Mouse (Mus musculus) regulatory T cell (primary cell): ENCODE measurements around the gene Vnn1.

Source experiments
- in situ Hi-C: fragments of 300-600 bp; cut with MboI, MseI; formaldehyde crosslinking; loops from one replicate; pipeline ENCODE4 v1.15.1; 2025; ENCODE audit warnings: high pct_unique_total_duplicates

Vnn1 gene

DNA sequence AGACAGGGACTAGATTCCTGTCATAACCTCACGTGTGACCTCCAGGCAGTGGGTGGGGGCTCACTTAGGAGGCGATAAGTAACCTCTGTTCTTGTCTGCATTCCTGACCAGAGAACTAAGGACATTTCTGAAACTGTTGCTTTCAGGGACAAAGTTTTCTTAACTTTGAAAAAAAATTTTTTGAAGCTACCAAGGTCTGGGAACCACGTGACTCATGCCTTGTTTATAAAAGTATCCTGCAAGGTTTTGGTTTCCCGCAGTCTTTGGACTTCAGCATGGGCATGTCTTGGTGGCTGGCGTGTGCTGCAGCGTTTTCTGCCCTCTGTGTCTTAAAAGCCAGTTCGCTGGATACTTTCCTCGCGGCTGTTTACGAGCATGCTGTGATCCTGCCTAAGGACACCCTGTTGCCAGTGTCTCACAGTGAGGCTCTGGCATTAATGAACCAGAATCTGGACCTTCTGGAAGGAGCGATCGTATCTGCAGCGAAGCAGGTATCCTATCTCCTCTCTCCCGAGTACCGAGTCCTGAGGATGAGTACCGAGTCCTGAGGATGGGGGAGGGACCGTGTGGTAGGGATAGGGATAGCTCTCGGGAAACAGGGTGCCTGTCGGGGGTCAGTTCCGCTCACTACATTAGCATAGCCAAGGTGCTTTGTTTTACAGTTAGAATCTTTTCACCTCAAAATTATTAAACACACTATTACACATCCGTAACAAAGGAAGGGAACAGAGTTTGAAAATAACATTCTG is at the start of gene Vnn1:
Gene Vnn1 (plus strand): TSS at position 88 of the 749 bp plus-strand sequence.
- in situ Hi-C loops = no loop called here

GRCm38 (mm10) chr10:23851228-23851912 is 43.1 kb upstream of the Vnn1 start, which contains the start of gene Vnn3:
Vnn3 (plus strand) TSS chr10:23851462.
- in situ Hi-C loops = no loop called here

- in situ Hi-C loops = no loop called here
Observed at GRCm38 (mm10) chr10:23852096-23852495, 42.4 kb upstream of the Vnn1 start.

DNA sequence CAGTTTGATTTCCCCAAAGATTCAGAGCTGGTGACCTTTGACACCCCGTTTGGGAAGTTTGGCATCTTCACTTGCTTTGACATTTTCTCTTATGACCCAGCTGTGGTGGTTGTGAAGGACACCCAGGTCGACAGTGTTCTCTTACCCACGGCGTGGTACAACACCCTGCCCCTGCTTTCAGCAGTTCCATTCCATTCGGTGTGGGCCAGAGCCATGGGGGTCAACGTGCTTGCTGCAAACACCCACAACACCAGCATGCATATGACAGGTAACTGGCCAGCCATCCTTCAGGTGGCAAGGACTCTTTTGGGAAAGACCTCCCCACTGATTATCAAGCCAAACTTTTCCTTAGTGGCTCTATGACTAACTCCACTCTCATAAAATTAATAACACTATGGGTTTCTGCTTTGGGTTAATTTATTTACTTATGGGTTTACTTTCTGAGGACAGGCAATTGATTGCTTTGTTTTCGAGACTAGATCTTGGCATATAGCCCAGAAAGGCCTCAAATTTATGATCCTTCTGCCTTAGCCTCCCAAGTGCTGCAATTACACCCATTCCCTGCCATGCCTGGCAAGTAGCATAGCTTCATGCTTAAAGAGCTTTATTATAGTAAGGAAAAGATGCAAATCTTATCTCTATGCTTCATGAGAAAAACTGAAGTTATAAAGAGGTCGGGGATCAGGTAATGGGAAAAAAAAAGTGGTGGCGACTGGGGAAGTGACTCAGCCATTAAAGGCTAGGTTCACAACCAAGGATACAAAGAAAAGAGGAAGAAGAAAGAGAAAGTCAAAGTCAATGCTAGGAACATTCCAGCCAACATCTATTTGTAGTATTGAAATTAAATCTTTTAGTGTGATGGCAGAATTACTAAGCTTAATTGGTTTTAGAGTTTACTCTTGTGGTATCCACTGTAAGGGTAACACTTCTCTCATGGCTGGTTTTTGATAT is 29.9 kb upstream of the Vnn1 start:
- in situ Hi-C loops = no loop called here

DNA sequence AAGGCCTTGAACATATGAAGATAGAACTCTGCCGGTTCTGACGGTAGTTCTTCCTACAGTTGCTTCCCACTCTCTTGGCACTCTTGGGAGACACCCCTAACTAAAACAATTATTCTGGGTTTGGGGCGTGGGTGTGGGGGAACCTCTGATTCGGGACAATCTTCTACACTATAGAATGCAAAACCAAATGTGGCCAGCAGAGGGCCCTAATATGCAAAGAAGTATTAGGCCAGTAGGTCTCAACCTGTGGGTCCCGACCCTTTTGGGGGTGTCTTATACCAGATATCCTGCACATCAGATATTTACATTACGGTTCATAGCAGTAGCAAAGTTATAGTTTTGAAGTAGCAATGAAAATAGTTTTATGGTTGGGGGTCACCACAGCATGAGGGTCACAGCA is 13.8 kb upstream of the Vnn1 start:
- in situ Hi-C loops = no loop called here

GRCm38 (mm10) chr10:23884910-23885309 is 9.6 kb upstream of the Vnn1 start:
- in situ Hi-C loops = no loop called here

DNA sequence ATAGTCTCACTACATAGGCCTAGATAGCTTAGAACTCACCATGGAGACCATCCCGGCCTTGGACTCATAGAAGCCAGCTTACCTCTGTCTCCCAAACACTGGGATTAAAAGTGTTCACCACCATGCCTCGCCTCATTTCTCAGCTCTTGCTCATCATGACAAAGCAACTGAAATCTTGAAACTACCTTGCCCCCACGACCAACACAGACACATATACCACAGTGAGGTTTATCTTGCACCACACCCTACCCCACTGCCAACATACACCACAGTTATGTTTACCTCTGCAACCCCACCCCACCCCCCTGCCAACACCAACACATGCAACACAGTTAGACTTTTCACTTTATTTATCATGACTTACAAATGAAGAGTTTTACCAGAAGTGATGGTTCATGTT is 8.4 kb upstream of the Vnn1 start:
- in situ Hi-C loops = no loop called here

- in situ Hi-C loops = no loop called here
Observed at GRCm38 (mm10) chr10:23892987-23893386, 1.5 kb upstream of the Vnn1 start.

DNA sequence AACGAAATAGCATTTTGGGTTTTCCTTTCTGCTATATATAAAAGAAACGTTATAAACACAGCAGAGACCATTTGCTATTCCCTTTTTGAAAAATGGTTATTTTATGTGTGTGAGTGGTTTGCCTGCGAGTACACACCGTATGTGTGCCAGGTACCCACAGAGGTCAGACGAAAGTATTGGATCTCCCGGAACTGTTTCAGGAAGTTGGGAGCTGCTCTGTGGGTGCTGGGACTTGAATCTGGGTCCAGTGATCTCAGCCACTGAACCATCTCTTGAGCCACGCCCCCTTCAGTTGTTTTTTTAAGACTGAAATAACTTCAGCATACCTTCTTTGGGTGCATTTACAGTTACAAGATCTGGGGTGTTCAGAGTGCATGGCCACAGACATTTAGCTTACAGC is 888 bp downstream of the Vnn1 start:
- in situ Hi-C loops = no loop called here

- in situ Hi-C loops = no loop called here
Observed at GRCm38 (mm10) chr10:23901119-23901518, 6.6 kb downstream of the Vnn1 start.

DNA sequence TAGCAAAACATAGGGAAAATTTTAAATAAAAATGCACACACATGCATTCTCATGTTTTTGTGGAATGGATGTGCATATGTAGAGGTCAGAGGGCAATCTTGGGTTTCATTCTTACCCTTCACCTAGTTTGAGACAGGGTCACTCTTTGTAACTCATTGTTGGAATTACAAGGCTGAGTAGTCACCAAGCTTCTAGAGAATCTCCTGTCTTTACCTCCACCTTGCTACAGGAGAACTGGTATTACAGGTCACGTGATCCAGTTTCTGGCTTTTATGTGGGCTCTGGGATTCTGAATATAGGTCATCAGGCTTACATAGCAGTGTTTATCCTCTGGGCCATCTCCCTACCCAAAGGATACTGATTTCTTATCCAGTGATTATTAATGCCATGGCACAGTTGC is 11.2 kb downstream of the Vnn1 start:
- in situ Hi-C loops = no loop called here

- in situ Hi-C loops = no loop called here
Observed at GRCm38 (mm10) chr10:23920056-23920455, 25.6 kb downstream of the Vnn1 start, which contains the start of gene Taar1. Taar1 (plus strand) TSS chr10:23920356.

DNA sequence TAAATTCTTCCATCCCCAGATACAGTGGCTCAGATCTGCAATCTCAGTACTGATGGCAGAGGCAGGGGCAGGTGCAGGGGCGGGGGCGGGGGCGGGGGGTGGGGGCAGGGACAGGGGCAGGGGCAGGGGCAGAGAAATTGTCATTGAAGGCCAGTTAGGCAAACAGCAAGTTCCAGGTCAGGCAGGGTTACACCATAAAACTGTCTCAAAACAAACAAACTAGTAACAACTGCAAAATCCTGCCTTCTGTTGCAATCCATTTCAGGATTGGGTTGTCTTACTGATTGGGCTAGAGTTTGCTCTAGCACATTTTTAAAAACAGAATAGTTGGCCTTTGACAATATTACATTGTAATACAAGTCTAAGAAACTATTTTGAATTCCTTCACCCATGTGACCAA is 28.0 kb downstream of the Vnn1 start:
- in situ Hi-C loops = no loop called here

- in situ Hi-C loops = no loop called here
Observed at GRCm38 (mm10) chr10:23923941-23924340, 29.5 kb downstream of the Vnn1 start.

GRCm38 (mm10) chr10:23937613-23938012 is 43.1 kb downstream of the Vnn1 start:
- in situ Hi-C loops = no loop called here

- in situ Hi-C loops = no loop called here
Observed at GRCm38 (mm10) chr10:23938312-23938711, 43.8 kb downstream of the Vnn1 start, which contains the start of gene Taar2. Taar2 (plus strand) TSS chr10:23938572.

DNA sequence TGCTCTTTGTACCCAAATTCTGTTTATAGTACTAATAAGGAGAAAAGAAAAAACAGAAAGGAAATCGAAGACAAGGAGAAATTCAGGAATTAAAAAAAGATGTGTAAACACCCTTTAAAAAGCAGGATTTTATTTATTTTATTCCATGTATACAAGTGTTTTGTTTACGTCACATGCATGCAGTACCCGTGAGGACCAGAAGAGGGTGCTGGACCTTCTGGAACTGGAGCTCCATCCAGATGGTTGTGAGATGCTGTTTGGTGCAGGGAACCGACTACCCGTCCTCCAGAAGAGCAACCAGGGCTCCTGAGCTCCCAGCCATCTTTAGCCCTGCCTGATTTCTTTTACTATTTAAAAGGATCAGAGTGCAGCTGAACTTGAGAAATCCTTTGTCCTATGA is 48.0 kb downstream of the Vnn1 start:
- in situ Hi-C loops = no loop called here

DNA sequence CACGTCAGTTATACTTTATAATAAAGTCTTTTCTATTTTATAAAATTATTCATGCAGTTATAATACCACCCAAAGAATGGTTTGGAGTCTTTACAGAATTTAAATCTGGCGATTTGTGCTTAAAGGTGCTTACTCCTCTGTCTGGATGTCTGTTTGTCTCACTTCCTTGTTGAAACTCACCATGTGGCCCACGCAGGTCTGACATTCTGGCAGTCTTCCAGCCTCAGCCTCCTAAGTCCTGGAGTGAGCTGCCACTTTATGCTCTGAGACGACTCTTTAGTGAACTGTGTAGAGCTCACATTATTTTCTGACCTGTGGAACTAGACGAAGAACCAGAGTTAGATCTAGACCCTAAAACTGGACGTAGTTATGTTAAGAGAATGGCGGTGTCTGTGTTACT is 53.5 kb downstream of the Vnn1 start:
- in situ Hi-C loops = no loop called here

DNA sequence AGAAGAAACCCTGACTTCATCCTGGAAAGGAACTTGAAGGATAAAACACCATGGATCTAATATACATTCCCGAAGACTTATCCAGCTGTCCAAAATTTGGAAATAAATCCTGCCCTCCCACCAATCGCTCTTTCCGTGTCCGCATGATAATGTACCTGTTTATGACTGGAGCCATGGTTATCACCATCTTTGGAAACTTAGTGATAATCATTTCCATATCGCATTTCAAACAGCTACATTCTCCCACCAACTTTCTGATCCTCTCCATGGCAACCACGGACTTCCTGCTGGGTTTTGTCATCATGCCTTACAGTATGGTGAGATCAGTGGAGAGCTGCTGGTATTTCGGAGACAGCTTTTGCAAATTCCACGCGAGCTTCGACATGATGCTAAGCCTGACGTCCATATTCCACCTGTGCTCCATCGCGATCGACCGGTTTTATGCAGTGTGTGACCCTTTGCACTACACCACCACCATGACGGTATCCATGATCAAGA is 55.1 kb downstream of the Vnn1 start, which contains the start of gene Taar3:
Gene Taar3 (plus strand): TSS at position 51 of the 498 bp plus-strand sequence.
- in situ Hi-C loops = loop anchor here (25.0 kb wide), 1 partner anchor 363 kb away; no protein-coding TSS in a partner anchor

DNA sequence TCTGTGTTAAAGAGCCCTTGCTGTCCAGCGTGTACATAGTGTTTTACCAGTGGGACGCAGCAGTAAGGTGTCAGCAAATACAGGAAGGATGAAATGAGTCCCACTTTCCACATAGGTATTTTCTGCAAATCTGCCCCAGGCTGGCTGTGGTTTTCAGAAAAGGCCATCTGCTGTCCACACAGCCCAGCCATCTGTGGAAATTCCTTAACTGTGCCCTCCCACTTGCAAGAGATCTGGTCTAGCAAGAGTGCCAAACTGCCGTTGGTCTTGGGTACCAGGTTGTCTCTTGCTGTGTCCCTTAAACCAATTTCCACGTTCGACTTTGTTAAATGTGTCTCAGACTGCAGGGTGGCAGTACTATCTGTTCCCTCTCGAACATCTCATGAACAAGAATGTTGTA is 57.2 kb downstream of the Vnn1 start:
- in situ Hi-C loops = loop anchor here (25.0 kb wide), 1 partner anchor 361 kb away; no protein-coding TSS in a partner anchor
